Mouse (Mus musculus) embryonic fibroblast, embryonic 13.5 days (primary cell): Measurements from ENCODE around the gene Gm5767. TPM values are rescaled to one million over a fixed set of nuclear protein-coding genes. Genes with fewer than 3 reads are reported as not detected.

Experiments
- H3K27ac ChIP-seq: 2 replicates; pipeline ENCODE4 v1.5.1; 2012; ENCODE audit warnings: low read length, control low read depth, inconsistent platforms; ENCODE audit not compliant: insufficient read depth
- H3K4me1 ChIP-seq: 2 replicates; pipeline ENCODE4 v1.6.1; 2011; ENCODE audit warnings: low read length; ENCODE audit not compliant: control insufficient read depth, insufficient read depth
- H3K4me3 ChIP-seq: 2 replicates; pipeline ENCODE4 v1.5.1; 2011; ENCODE audit warnings: mild to moderate bottlenecking, control low read depth, low read length; ENCODE audit not compliant: insufficient read depth
- CTCF ChIP-seq: IDR thresholded peaks from 2 replicates; pipeline ENCODE4 v1.5.1; 2011; ENCODE audit warnings: mild to moderate bottlenecking, control low read depth, low read length, moderate library complexity, borderline replicate concordance; ENCODE audit not compliant: insufficient read depth
- POLR2A ChIP-seq: IDR thresholded peaks from 2 replicates; pipeline ENCODE4 v1.6.1; 2011; ENCODE audit warnings: low read depth, mild to moderate bottlenecking, control low read depth, low read length, moderate library complexity
- polyA plus RNA-seq: library from polyadenylated mRNA; stranded (reverse); fragments of >200 nt; gene quantifications from 2 replicates; pipeline ENCODE4 v1.2.4, GENCODE M21; 2011; ENCODE audit warnings: low read depth; ENCODE audit not compliant: missing spikeins, insufficient read length

The Gm5767 gene
- polyA plus RNA-seq: not detected in 2 replicates

GRCm38 (mm10) chr16:8680470-8680869 is at the start of gene Gm5767:
Gene Gm5767 (plus strand): TSS chr16:8680770.
- Histone ChIP-seq H3K27ac (no peak within 1 kb of the TSS), H3K4me3 (no peak within 1 kb of the TSS), H3K4me1 (no peaks in the 10 kb centered on the region)
- no peak for TF ChIP-seq CTCF
- TF ChIP-seq POLR2A: no peak

- H3K4me3 ChIP-seq: no peak overlapping the region
- no peaks in the 10 kb centered on the region for H3K4me1 ChIP-seq
- H3K27ac ChIP-seq: no peak overlapping the region
- TF ChIP-seq POLR2A: no peak
- TF ChIP-seq CTCF: no peak
These were observed 49.1 kb upstream of the Gm5767 start for GRCm38 (mm10) chr16:8631428-8631827.

GRCm38 (mm10) chr16:8636867-8637216 is 43.7 kb upstream of the Gm5767 start:
- H3K4me1 ChIP-seq: no peaks in the 10 kb centered on the region
- peak overlapping the region; percentile 74 for H3K4me3 ChIP-seq
- no peak for TF ChIP-seq POLR2A
- TF ChIP-seq CTCF: no peak
- peak overlapping the region; percentile 72; the same call in 1 of the 2 replicates for H3K27ac ChIP-seq

- peak within 1 kb of the TSS; percentile 77 for H3K27ac ChIP-seq
- no peak for TF ChIP-seq CTCF
- peak; percentile 63 for TF ChIP-seq POLR2A
These were observed 43.1 kb upstream of the Gm5767 start, which contains the start of the genes Pmm2 and Tmem186 for GRCm38 (mm10) chr16:8637217-8638051. Gene Pmm2 (plus strand): TSS chr16:8637674. Gene Tmem186 (minus strand): TSS chr16:8637712.

GRCm38 (mm10) chr16:8638131-8638530 is 42.4 kb upstream of the Gm5767 start:
- H3K27ac ChIP-seq: peak overlapping the region; percentile 77; the same call in 1 of the 2 replicates
- no peak for TF ChIP-seq POLR2A
- no peak for TF ChIP-seq CTCF
- peak overlapping the region; percentile 74 for H3K4me3 ChIP-seq
- no peaks in the 10 kb centered on the region for H3K4me1 ChIP-seq

More at GRCm38 (mm10) chr16:8637217-8638051, 43.1 kb upstream of the Gm5767 start, which contains the start of the genes Pmm2 and Tmem186:
- Histone ChIP-seq H3K4me1 (no peaks in the 10 kb centered on the region), H3K4me3 (peak within 1 kb of the TSS; percentile 74)

- no peak overlapping the region for H3K27ac ChIP-seq
- no peak for TF ChIP-seq CTCF
- no peak for TF ChIP-seq POLR2A
- no peak overlapping the region for H3K4me3 ChIP-seq
- H3K4me1 ChIP-seq: no peaks in the 10 kb centered on the region
These were observed 40.9 kb upstream of the Gm5767 start for GRCm38 (mm10) chr16:8639466-8640191.

- TF ChIP-seq CTCF (peak; percentile 89), POLR2A (no peak)
- H3K27ac ChIP-seq: no peak overlapping the region
- no peaks in the 10 kb centered on the region for H3K4me1 ChIP-seq
- no peak overlapping the region for H3K4me3 ChIP-seq
These were observed 36.7 kb upstream of the Gm5767 start for GRCm38 (mm10) chr16:8643855-8644254.

GRCm38 (mm10) chr16:8645546-8645945 is 35.0 kb upstream of the Gm5767 start:
- TF ChIP-seq POLR2A: no peak
- Histone ChIP-seq H3K4me3 (no peak overlapping the region), H3K4me1 (no peaks in the 10 kb centered on the region), H3K27ac (no peak overlapping the region)

GRCm38 (mm10) chr16:8650007-8650406 is 30.6 kb upstream of the Gm5767 start:
- Histone ChIP-seq H3K4me1 (no peaks in the 10 kb centered on the region), H3K27ac (no peak overlapping the region), H3K4me3 (no peak overlapping the region)
- TF ChIP-seq POLR2A (no peak), CTCF (no peak)

GRCm38 (mm10) chr16:8655108-8655507 is 25.5 kb upstream of the Gm5767 start:
- no peak overlapping the region for H3K4me3 ChIP-seq
- no peak for TF ChIP-seq CTCF
- TF ChIP-seq POLR2A: no peak
- no peak overlapping the region for H3K27ac ChIP-seq
- H3K4me1 ChIP-seq: no peaks in the 10 kb centered on the region
